Mouse (Mus musculus) embryo, embryonic 10.5 days (tissue): ENCODE measurements around the gene Gm21976.

ENCODE experiments used
- DNase-seq: peaks from one replicate; pipeline ENCODE4 v3.0.0-alpha.2; 2015; ENCODE audit warnings: low spot score

Gm21976 gene

DNA sequence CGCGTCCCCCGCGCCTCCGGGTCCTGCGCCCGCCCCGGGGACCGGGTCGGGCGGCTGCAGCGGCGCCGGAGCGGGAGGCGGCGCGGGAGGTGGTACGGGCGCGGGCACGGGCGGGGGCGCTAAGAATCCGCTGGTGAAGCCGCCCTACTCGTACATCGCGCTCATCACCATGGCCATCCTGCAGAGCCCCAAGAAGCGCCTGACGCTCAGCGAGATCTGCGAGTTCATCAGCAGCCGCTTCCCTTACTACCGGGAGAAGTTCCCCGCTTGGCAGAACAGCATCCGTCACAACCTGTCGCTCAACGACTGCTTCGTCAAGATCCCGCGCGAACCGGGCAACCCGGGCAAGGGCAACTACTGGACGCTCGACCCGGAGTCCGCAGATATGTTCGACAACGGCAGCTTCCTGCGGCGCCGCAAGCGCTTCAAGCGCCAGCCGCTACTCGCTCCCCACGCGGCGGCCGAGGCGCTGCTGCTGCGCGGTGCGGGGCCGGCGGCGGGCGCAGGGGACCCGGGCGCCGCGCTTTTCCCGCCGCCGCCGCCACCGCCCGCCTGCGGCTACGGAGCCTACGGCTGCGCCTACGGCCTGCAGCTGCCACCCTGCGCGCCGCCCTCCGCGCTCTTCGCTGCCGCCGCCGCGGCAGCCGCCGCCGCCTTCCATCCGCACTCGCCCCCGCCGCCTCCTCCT, 75.3 kb downstream of the Gm21976 start:
- peak; percentile 68 for DNase-seq

DNA sequence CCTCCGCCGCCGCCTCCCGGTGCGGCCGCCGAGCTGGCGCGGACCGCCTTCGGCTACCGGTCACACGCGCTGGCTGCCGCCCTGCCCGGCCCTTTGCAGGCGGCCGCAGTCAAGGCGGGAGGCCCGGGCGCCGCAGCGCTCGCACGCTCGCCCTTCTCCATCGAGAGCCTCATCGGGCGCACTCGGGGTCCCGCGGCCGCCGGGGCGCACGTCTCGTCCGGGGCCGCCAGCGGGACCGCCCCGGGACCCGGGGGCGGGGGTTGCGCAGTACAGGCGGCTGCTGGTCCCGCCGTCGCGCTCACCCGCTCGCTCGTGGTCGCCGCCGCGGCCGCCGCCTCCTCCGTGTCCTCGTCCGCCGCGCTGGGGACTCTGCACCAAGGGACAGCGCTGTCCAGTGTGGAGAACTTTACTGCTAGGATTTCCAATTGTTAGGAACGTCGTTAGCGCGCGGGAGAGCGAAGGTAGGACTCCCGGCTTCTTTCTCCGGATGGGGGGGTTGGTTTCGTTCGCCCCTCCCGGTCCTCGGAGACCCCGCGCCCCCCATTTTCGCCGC, 75.9 kb downstream of the Gm21976 start:
- peak; percentile 60 for DNase-seq

DNA sequence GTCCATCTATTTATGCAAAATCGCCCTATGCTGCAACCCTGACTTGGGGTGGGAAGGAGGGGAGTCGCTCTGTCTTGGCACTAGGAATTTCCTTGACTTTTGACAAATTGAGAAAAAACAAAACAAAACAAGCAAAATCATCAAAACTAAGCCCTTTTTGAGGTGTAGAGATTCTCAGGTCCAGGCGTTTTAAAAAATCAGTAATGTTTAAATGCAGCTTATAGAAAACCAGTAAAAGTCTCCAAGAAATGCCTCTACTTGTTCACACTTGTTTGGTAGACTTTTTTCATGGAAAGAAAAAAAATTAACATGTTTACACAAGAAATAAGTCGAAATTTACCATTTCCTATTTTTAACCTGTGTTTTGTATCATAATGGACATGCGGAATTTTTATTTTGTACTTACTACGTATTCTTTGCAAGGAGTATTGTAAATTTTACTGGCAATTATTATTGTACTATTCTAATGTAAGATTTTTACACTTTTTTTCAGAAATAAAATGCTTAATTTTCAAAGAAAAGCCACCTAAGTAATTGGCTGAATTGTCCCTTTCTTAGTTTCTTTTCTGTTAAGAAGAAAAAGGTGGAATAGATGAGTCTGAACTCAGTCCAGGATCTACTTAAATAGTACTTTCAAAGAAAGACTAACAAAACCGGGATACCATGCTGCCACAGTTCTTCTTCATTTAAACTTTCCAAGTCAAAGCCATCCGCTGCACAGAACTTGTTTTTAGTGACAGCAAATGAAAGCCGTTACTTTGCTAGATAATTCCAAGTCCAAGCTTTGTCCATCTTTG, 76.7 kb downstream of the Gm21976 start:
- DNase-seq = peak; percentile 66
